Mouse (Mus musculus): Measurements from ENCODE around the gene Cep152.

Gene Cep152

DNA sequence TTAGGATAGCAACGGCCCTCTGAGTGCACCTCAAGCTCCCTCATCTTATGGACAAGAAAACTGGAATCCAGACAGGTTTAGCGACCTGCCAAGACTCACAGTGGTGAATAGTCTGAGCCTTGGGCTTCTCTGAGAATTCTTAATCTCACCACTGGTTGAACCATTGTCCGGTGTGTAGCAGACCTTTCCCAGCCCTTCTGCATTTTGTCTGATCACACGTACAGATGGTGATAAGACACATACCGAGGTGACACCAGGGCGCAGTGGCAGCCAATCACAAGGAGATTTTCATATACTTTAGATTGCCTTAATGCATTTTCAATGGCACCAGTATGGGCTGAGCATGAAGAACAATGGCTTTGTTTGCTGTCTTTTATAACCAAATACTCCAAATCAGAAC, 3.6 kb upstream of the Cep152 start:
- in situ Hi-C loops (cut with MboI, MseI): no loop called here

DNA sequence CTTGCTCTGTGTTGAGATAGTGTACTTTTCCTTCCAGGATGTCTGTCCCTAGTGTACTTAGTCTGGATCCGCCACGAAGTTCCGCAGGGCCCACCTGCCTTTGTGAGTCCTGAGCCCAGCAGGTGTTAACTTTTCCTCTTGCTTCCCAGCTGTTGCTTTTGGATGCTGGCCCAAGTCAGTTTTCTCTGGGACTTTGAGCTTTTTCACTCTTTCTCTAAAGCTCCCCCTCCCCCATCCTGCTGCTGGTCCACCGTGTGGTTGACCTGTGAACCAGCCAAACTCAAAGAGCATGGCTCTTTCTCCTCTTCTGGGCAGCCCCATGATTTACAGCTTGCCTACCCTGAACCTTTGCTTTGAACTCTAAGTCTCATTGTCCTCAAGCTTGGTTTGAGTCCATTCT, 1.6 kb upstream of the Cep152 start:
- in situ Hi-C loops (cut with MboI, MseI): no loop called here

GRCm38 (mm10) chr2:125624127-125624685, 707 bp downstream of the Cep152 start:
- in situ Hi-C loops (cut with MboI, MseI): no loop called here

DNA sequence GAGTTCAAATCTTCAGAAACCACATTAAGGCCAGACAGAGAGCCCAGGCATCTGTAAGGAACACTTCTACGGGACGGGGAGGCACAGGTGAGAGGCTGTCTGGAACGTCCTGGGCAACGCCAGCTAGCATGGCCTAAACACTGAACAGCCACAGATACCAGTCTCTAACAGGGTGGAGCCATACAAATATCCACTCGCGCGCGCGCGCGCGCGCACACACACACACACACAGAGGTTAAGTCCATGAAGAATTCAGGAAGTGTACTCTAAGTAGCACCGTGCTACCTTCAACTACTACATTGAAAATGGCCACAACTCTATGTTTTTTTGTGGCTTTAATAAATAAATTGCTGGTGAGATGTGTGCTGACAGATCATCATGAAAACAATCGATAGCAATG, 1.7 kb downstream of the Cep152 start:
- in situ Hi-C loops (cut with MboI, MseI): no loop called here

GRCm38 (mm10) chr2:125620213-125620907, 4.6 kb downstream of the Cep152 start:
- in situ Hi-C loops (cut with MboI, MseI): no loop called here

- in situ Hi-C loops (cut with MboI, MseI): no loop called here
These were observed 9.0 kb downstream of the Cep152 start for GRCm38 (mm10) chr2:125615858-125616424.

DNA sequence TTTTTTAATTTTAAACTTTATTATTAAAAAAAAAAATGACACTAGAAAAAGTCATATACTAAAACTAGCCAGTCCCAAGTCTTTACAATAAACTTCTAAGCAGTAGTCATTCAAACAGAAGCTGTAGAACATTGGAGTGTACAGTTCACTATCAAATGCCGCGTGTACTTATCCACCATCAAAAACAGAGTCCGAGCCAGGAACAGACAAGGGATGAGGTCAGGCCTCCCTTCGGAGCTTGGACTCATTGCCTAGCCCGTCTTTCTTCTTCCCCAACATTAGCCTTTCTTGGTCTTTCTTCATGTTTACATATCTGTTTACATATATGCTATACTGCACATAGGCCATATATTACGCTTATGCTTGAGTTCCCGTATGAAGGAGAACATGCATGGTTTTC, 9.5 kb downstream of the Cep152 start:
- in situ Hi-C loops (cut with MboI, MseI): no loop called here

DNA sequence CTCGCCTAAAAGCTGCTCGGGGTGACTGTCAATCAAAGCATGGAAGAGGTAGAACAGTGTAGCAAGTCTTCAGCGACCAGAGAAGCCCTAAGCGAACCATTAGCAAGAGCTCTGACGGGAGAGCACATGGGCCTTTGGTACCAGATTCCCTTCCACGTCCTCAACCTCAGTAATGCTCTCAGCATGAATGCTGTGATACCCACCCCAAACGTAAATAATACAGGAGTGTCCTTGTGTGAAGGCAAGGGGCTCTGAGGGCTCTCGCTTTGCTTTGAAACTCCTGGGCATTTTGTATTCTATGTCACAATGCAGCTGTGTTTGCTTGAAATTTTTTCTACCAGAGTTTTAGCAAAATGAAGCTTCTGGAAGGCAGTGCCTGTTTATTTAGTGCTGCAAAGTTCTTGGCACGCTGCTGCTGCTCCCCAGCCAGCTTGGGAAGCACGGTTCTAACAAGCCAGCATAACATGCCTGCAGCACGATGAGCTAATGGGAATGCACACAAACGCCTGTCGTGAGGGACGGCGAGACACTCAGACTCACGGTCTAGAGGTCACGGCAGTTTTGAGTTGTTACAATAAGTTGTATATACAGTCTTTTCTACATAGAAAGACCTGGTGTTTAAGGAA, 18.6 kb downstream of the Cep152 start:
- in situ Hi-C loops (cut with MboI, MseI): no loop called here

GRCm38 (mm10) chr2:125604646-125605045, 20.3 kb downstream of the Cep152 start:
- in situ Hi-C loops (cut with MboI, MseI): no loop called here

DNA sequence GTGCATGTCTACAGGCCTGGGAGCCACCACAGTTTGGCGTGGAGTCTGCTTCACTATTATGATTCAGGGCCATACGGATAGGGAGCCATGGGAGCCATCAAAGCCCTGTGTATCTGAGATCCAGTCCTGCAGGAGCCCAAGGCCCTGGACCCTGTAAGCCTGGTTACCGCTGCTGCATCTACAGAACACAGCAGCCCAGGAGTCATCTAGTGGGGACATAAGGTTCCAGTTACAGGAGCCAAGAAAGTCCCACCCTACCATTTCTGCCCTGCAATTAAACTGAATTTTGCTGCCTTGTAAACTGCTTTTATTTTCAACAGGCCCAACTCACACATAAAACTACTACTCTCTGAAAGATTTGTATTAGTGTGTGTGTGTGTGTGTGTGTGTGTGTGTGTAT, 21.9 kb downstream of the Cep152 start:
- in situ Hi-C loops (cut with MboI, MseI): no loop called here

GRCm38 (mm10) chr2:125598958-125599357, 26.0 kb downstream of the Cep152 start:
- in situ Hi-C loops (cut with MboI, MseI): no loop called here

GRCm38 (mm10) chr2:125598251-125598650, 26.7 kb downstream of the Cep152 start:
- in situ Hi-C loops (cut with MboI, MseI): no loop called here

GRCm38 (mm10) chr2:125594786-125595185, 30.1 kb downstream of the Cep152 start:
- in situ Hi-C loops (cut with MboI, MseI): no loop called here

- in situ Hi-C loops (cut with MboI, MseI): no loop called here
These were observed 30.8 kb downstream of the Cep152 start for GRCm38 (mm10) chr2:125594072-125594471.

- in situ Hi-C loops (cut with MboI, MseI): no loop called here
These were observed 33.0 kb downstream of the Cep152 start for GRCm38 (mm10) chr2:125591895-125592294.

GRCm38 (mm10) chr2:125589287-125589686, 35.6 kb downstream of the Cep152 start:
- in situ Hi-C loops (cut with MboI, MseI): no loop called here

DNA sequence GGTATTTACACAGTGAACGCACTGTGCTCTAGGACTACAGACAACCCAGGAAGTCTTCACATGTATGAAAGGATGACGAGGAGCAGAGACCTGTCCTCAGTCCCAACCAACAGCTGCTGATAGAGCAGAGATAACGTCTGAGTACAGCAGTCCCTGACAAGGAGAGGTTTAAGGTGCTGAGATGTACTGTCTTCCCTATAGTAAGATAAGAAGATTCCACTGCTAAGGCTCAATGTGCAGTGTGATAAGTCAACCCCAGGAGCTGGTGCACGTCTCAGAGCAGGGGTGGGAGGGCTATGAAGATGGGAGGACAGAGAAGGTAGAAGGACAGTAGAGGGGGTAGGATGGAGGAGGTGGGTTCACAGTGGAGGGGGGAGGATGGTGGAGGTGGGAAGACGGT, 43.8 kb downstream of the Cep152 start:
- in situ Hi-C loops (cut with MboI, MseI): no loop called here

DNA sequence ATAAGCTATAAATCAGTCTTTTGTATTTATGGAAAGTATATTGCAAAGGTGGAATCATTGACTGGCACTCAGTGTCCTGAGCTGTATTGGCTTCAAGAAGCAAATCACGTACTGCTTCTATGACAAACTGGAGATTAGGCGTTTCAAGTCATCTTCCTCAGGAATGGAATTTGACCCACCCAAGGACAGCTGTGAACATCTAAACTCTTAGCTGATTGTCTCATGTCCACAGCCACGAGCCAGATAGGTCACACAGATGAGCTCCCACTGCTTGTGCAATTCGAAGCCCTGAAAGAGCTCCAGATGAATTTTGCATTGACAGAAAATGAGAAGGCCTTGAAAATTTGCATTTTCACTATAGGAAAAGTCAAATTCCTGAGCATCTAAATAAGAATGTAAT, 47.2 kb downstream of the Cep152 start:
- in situ Hi-C loops (cut with MboI, MseI): no loop called here

DNA sequence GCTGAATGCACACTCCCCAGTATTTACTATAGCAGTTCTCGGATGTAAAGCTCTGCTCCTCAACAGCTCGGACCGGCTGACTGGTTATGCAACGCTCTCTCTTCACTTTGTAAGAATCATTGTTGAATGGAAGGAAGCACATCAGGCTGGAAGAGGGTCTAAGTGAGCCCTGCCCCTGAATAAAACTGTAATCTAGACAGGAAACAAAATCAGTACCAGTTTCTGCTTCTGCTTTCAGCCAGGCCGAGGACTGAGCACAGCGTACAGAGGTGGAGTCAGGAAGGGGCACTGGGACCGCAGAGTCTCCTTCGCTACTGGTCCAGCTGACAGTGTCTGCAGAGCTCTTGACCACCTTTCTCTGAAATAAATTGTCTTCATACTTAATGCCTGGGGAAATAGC, 48.4 kb downstream of the Cep152 start:
- in situ Hi-C loops (cut with MboI, MseI): no loop called here

GRCm38 (mm10) chr2:125575766-125576165, 49.1 kb downstream of the Cep152 start:
- in situ Hi-C loops (cut with MboI, MseI): no loop called here

DNA sequence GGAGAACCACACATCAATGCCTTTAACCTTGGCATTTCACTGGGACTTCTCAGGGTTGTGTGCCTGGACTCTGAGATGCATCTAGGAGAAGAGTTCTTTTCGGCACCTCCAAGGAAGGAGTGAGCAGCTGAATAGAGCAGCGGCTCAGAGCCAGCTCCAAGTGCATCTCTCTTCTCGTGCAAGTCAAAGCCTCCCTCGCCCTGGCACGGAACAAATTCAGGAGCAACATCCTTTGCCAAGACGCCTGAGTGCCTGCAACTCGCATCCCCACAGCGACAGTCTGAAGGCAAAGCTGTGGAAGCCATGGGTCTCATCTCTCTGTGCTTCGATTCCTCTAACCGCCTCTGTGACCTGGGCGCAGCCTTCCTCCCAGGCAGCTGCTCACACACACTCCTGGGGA, 61.0 kb downstream of the Cep152 start:
- in situ Hi-C loops (cut with MboI, MseI): no loop called here

GRCm38 (mm10) chr2:125562407-125562806, 62.5 kb downstream of the Cep152 start:
- in situ Hi-C loops (cut with MboI, MseI): no loop called here

DNA sequence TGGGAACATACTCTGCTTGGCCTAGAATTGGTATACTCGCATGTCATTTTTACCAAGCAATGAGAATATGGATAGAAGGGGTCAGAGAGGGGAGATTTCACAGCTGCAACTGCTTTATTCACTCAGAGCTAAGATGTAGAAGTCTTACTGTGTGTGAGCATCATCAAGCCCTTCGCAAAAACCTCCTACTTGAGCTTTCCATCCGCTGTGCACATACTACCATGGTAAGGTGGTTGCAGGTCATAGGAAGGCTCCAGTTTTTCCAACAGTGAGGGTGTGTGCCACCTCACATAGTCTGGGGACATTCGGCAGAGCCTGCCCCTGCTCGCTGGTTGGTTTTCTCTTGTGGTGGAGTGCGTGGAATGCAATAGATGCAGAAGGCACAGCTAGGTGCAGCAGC, 64.9 kb downstream of the Cep152 start:
- in situ Hi-C loops (cut with MboI, MseI): no loop called here

Data from regulatory T cell (primary cell).